In the genomic region with DNA sequence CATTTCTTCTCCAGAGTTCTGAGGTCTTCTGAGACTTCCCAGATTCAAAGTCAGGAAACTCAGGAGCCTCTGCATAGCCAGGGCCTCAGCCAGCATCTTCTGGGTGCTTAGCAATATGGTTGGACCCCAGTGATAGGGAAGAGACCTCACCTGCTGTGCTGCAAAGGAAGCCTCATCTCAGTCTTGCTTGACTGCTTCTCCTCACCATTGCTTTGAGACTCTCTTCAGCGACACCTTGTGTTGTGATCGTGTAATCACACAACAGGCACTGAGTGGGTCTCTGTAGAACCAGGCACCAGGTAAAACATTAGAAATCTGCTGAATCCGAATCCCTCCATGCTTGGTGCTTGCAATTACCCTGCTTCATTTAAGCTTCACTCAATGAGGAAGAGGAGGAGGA, we compare ENCODE assay signal across 9 mouse cellular contexts.
DNase-seq lines count a peak whose midpoint lies in the region; ATAC-seq lines count a peak whose summit lies in the region.
"Had no signal": no experiment of that assay in that cellular context is flagged by ENCODE, and none has a peak within 500 bp of the region (broad histone marks: within the 10 kb centered on the region; RNA-seq: fewer than 3 reads in every experiment).

No protein-coding gene starts in this region.

- no peaks in the 10 kb centered on the region for H3K4me1 ChIP-seq in hindbrain, embryonic 11.5 days (replicated peaks; ENCODE audit: control insufficient read depth, insufficient read depth, low read length)
- H3K4me1 ChIP-seq in hindbrain, embryonic 12.5 days: no peaks in the 10 kb centered on the region
- H3K4me1 ChIP-seq: embryonic facial prominence, embryonic 12.5 days had no signal

- ATAC-seq in hindbrain, embryonic 11.5 days (ENCODE audit: low FRiP score): 0 out of 2 replicates have a peak, but pooled peaks have one; percentile 47
- no peak for ATAC-seq in hindbrain, embryonic 12.5 days (ENCODE audit: low FRiP score)
- peak; percentile 41 for ATAC-seq in CD4-positive, CD25-positive, alpha-beta regulatory T cell, adult 4 months

- no peak overlapping the region for H3K4me3 ChIP-seq in hindbrain, embryonic 11.5 days (ENCODE audit: low read depth, low read length)
- no peak overlapping the region for H3K4me3 ChIP-seq in hindbrain, embryonic 12.5 days
- H3K4me3 ChIP-seq: embryonic facial prominence, embryonic 12.5 days had no signal

- H3K9ac ChIP-seq in hindbrain, embryonic 11.5 days (ENCODE audit: low read depth, low read length): no peak overlapping the region
- H3K9ac ChIP-seq in hindbrain, embryonic 12.5 days: no peak overlapping the region
- H3K9ac ChIP-seq: embryonic facial prominence, embryonic 12.5 days had no signal

- no peak overlapping the region for H3K27ac ChIP-seq in hindbrain, embryonic 11.5 days (ENCODE audit: low read depth, low read length)
- H3K27ac ChIP-seq in hindbrain, embryonic 12.5 days: no peak overlapping the region
- H3K27ac ChIP-seq: embryonic facial prominence, embryonic 12.5 days had no signal

- DNase-seq in hindbrain, embryonic 11.5 days (ENCODE audit: low spot score): peak; percentile 64
- peak; percentile 70 for DNase-seq in adipocyte (ENCODE audit: low spot score)
- DNase-seq in kidney, adult 9 months: peak; percentile 56
- peak; percentile 33 to 36 for DNase-seq in thymus, postnatal 36 days
- DNase-seq in ovary, postnatal 14 days (ENCODE audit: low spot score): no peak
- no peak for DNase-seq in cerebellum, adult 9-11 months

- WGBS in hindbrain, embryonic 11.5 days: 22% methylated on average over 3 of the region's 3 CpGs
- WGBS in hindbrain, embryonic 12.5 days: 18% methylated on average over 3 of the region's 3 CpGs

- H3K9me3 ChIP-seq in hindbrain, embryonic 11.5 days (ENCODE audit: control insufficient read depth, low read length): no peaks in the 10 kb centered on the region
- no peaks in the 10 kb centered on the region for H3K9me3 ChIP-seq in hindbrain, embryonic 12.5 days (replicated peaks)
- H3K9me3 ChIP-seq: embryonic facial prominence, embryonic 12.5 days had no signal

- H3K36me3 ChIP-seq in hindbrain, embryonic 11.5 days (ENCODE audit: control insufficient read depth, insufficient read depth, low read length): no peaks in the 10 kb centered on the region
- H3K36me3 ChIP-seq in hindbrain, embryonic 12.5 days: no peaks in the 10 kb centered on the region
- H3K36me3 ChIP-seq: embryonic facial prominence, embryonic 12.5 days had no signal

- H3K4me2 ChIP-seq in hindbrain, embryonic 11.5 days (replicated peaks; ENCODE audit: low read depth, low read length): no peak overlapping the region
- H3K4me2 ChIP-seq in hindbrain, embryonic 12.5 days (replicated peaks): no peak overlapping the region
- H3K4me2 ChIP-seq: embryonic facial prominence, embryonic 12.5 days had no signal

- H3K27me3 ChIP-seq in hindbrain, embryonic 11.5 days (ENCODE audit: control insufficient read depth, insufficient read depth, low read length): no peaks in the 10 kb centered on the region; the same call in 1 of the 2 replicates
- peaks cover under 1% of the 10 kb centered on the region; the same call in 1 of the 2 replicates for H3K27me3 ChIP-seq in hindbrain, embryonic 12.5 days

Comparison
In these comparisons a context has a peak if more than half of its experiments do, and no peak if none do; other contexts are left out.
1. DNase-seq: peak in hindbrain, embryonic 11.5 days (single experiment), adipocyte (single experiment), kidney, adult 9 months (single experiment) and thymus, postnatal 36 days (2 of 2); none in ovary, postnatal 14 days (single experiment) and cerebellum, adult 9-11 months (single experiment).